Mouse (Mus musculus): ENCODE data around the gene Hoxb8. TPM values are rescaled to one million over a fixed set of nuclear protein-coding genes. Genes with fewer than 3 reads are reported as not detected.

Hoxb8 gene
- polyA plus RNA-seq, 1 experiment from 2014 or later: 0.42 TPM

DNA sequence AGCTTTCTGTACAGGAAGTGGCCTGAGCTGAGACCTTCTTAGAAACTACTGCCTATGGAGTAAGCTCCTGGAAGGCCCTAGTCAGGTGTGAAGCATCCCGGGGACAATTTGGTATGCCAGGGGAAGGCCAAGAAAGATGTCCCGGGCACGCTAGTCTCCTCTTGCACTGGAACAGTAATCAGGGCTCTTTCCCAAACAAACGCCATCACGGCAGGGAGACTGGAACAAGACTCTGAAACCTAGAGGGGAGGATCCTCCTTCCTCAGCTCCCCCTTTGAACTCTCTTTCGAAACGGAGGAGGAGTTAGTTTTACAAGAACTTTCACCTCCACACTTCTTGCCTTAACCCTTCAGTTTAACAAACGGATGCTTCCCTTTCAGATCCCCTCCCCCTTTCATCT lies 50.4 kb downstream of the Hoxb8 start:
- Histone ChIP-seq H3K27me3 (ENCODE audit: control insufficient read depth, insufficient read depth, low read length) (no peaks in the 10 kb centered on the region; the same call in 1 of the 2 replicates), H3K9me3 (ENCODE audit: control insufficient read depth, low read length) (no peaks in the 10 kb centered on the region), H3K27ac (replicated peaks) (peak overlapping the region; percentile 94), H3K4me1 (replicated peaks; ENCODE audit: control insufficient read depth, insufficient read depth) (0 out of 2 replicates have a peak, but pooled peaks cover 9% of the 10 kb centered on the region), H3K4me3 (ENCODE audit: low read depth, low read length) (peak overlapping the region; percentile 53), H3K36me3 (ENCODE audit: control insufficient read depth, insufficient read depth, low read length) (no peaks in the 10 kb centered on the region), H3K9ac (ENCODE audit: low read length) (peak overlapping the region; percentile 76), H3K4me2 (replicated peaks; ENCODE audit: low read depth) (peak overlapping the region; percentile 66)
- WGBS: 5% methylated on average over 8 of the region's 8 CpGs
- TF ChIP-seq EP300 (optimal IDR thresholded peaks at IDR 0.05): no peak
- no peak for TF ChIP-seq CTCF (IDR thresholded peaks at IDR 0.05; ENCODE audit: low read depth)
- DNase-seq (ENCODE audit: low spot score) (no peak), ATAC-seq (ENCODE audit: low FRiP score, low TSS enrichment) (no peak)

DNA sequence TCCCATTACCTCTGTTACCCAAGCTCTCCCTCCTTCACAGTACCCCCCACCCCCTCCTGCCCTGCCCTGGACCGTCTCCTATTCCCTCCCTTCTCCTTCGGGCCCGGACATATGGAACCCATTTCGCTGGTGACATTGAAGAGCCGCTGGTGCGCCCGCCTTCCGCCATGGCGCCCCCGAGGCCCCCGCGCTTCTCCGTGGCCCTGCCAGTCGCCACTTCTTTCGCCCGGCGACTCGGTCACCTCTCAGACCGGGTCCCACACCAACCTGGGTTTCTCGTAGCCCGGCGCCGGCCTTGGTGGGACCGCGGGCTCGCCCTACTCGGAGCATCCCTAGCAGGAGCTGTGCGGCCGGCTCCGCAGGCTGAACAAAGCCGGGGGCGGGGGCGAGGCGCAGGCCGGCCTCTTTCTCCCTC lies 50.9 kb downstream of the Hoxb8 start:
- H3K4me1 ChIP-seq (replicated peaks; ENCODE audit: control insufficient read depth, insufficient read depth): 0 out of 2 replicates have a peak, but pooled peaks cover 9% of the 10 kb centered on the region
- H3K36me3 ChIP-seq (ENCODE audit: control insufficient read depth, insufficient read depth, low read length): no peaks in the 10 kb centered on the region
- no peak for DNase-seq (ENCODE audit: low spot score)
- TF ChIP-seq CTCF (IDR thresholded peaks at IDR 0.05; ENCODE audit: low read depth): no peak
- TF ChIP-seq EP300 (optimal IDR thresholded peaks at IDR 0.05): no peak
- peak; percentile 59; the same call in 1 of the 2 replicates for ATAC-seq (ENCODE audit: low FRiP score, low TSS enrichment)
- peak overlapping the region; percentile 94 for H3K27ac ChIP-seq (replicated peaks)
- H3K27me3 ChIP-seq (ENCODE audit: control insufficient read depth, insufficient read depth, low read length): no peaks in the 10 kb centered on the region; the same call in 1 of the 2 replicates
- 9% methylated on average over 35 of the region's 35 CpGs for WGBS
- peak overlapping the region; percentile 76 for H3K9ac ChIP-seq (ENCODE audit: low read length)
- H3K9me3 ChIP-seq (ENCODE audit: control insufficient read depth, low read length): no peaks in the 10 kb centered on the region
- H3K4me3 ChIP-seq (ENCODE audit: low read depth, low read length): peak overlapping the region; percentile 53
- peak overlapping the region; percentile 66 for H3K4me2 ChIP-seq (replicated peaks; ENCODE audit: low read depth)

DNA sequence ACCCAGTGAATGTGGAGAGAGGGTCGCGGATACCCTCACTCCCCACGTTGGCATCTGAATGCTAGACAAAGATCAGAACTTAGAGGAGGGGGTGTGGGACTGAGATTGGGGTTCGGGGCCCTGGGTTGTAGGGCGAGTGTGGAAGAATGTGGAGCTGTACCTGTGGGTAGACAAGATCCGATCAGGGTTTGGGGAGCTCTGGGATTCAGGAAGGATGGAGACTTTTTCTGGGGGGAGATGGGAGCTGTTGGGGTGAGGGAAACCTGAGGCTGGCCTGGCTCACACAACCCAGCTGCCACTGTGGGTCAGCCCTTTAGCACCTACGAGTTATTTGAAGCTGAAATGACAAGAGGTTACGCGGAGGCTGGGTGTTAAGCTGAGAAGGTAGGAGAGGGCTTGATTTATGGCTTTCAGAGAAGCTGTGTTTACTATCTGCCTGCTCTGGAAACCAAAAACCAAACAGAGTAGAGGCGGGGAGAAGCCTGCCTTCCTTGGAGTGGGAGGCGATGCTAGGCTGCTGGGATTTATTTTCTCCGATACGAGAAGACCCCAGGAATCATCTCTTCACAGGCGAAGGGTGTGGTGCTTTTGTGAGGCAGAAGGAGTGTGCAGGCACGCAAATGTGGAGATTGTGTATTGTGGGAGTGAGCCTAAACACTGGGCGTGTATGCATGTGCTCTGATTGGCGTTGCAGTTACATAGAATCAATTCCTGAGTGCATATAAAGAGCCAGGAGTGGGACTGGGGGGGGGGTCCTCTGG lies 51.7 kb downstream of the Hoxb8 start:
- Histone ChIP-seq H3K4me2 (replicated peaks; ENCODE audit: low read depth) (peak overlapping the region; percentile 66), H3K36me3 (ENCODE audit: control insufficient read depth, insufficient read depth, low read length) (no peaks in the 10 kb centered on the region), H3K4me3 (ENCODE audit: low read depth, low read length) (peak overlapping the region; percentile 53), H3K27ac (replicated peaks) (peak overlapping the region; percentile 94), H3K4me1 (replicated peaks; ENCODE audit: control insufficient read depth, insufficient read depth) (peaks cover 12% of the 10 kb centered on the region; the same call in 1 of the 2 replicates), H3K9ac (ENCODE audit: low read length) (peak overlapping the region; percentile 76), H3K27me3 (ENCODE audit: control insufficient read depth, insufficient read depth, low read length) (no peaks in the 10 kb centered on the region), H3K9me3 (ENCODE audit: control insufficient read depth, low read length) (no peaks in the 10 kb centered on the region)
- peak; percentile 43 for ATAC-seq (ENCODE audit: low FRiP score, low TSS enrichment)
- TF ChIP-seq CTCF (IDR thresholded peaks at IDR 0.05; ENCODE audit: low read depth) (no peak), EP300 (optimal IDR thresholded peaks at IDR 0.05) (no peak)
- DNase-seq (ENCODE audit: low spot score): no peak
- 15% methylated on average over 17 of the region's 17 CpGs for WGBS

DNA sequence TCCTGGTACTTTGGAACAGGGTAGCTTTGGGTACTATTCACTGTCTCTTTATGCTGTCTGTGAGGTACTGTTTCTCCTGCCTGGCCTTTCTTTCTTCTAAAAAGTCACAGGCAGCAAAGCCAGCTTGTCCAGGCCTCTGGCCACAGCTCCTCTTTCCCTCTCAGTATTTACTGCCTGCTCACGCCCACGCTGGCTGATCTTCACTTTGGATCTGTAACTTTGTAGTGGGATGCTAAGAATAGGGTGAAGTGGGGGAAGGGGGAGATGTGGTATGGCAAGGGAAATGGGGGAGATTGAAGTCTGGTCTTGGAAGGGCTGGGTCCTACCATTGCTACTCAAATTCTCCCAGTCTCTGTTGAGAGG lies 52.3 kb downstream of the Hoxb8 start:
- H3K27ac ChIP-seq (replicated peaks): peak overlapping the region; percentile 94
- peaks cover 14% of the 10 kb centered on the region for H3K4me1 ChIP-seq (replicated peaks; ENCODE audit: control insufficient read depth, insufficient read depth)
- no peaks in the 10 kb centered on the region for H3K36me3 ChIP-seq (ENCODE audit: control insufficient read depth, insufficient read depth, low read length)
- TF ChIP-seq CTCF (IDR thresholded peaks at IDR 0.05; ENCODE audit: low read depth) (no peak), EP300 (optimal IDR thresholded peaks at IDR 0.05) (no peak)
- no peaks in the 10 kb centered on the region for H3K27me3 ChIP-seq (ENCODE audit: control insufficient read depth, insufficient read depth, low read length)
- 26% methylated on average over 2 of the region's 2 CpGs for WGBS
- DNase-seq (ENCODE audit: low spot score) (no peak), ATAC-seq (ENCODE audit: low FRiP score, low TSS enrichment) (no peak)
- peak overlapping the region; percentile 53 for H3K4me3 ChIP-seq (ENCODE audit: low read depth, low read length)
- H3K9ac ChIP-seq (ENCODE audit: low read length): peak overlapping the region; percentile 76; the same call in 1 of the 2 replicates
- peak overlapping the region; percentile 66 for H3K4me2 ChIP-seq (replicated peaks; ENCODE audit: low read depth)
- H3K9me3 ChIP-seq (ENCODE audit: control insufficient read depth, low read length): no peaks in the 10 kb centered on the region

MicroRNA genes within 50 kb of the gene (microRNA counts, 519-probe panel; counts per million panel counts)
- microRNA mmu-miR-10a (5,853 counts per million, percentile 76 among the panel's probes with 10 or more counts), microRNA mmu-miR-196a (not detected)

Small RNAs within 50 kb of the gene (microRNA-seq; reads per million reads assigned to microRNA genes)
- gene Mir10a (27,500 reads per million, percentile 97 among the genes with 10 or more reads in this experiment), gene Mir196a-1 (not detected)

Other genes with a start within 250 kb of the Hoxb8 start
- 76.0 and 83.0 TPM in 2 replicates for gene Snf8, start 247.0 kb upstream of the Hoxb8 start, polyA plus RNA-seq (2015; fragmentation: Nextera tagmentation; extraction: Ambion mirVana)
- 26.4 and 28.7 TPM in 2 replicates for gene Ube2z, start 216.5 kb upstream of the Hoxb8 start, polyA plus RNA-seq (2015; fragmentation: Nextera tagmentation; extraction: Ambion mirVana)
- 1,003 and 1,182 TPM in 2 replicates for gene Atp5g1, start 206.2 kb upstream of the Hoxb8 start, polyA plus RNA-seq (2015; fragmentation: Nextera tagmentation; extraction: Ambion mirVana)
- not detected in 2 replicates for gene Calcoco2, start 169.9 kb upstream of the Hoxb8 start, polyA plus RNA-seq (2015; fragmentation: Nextera tagmentation; extraction: Ambion mirVana)
- gene Ttll6, start 148.1 kb upstream of the Hoxb8 start, polyA plus RNA-seq (2015; fragmentation: Nextera tagmentation; extraction: Ambion mirVana): 0.12 and 0.13 TPM in 2 replicates
- gene Hoxb13, start 87.6 kb upstream of the Hoxb8 start, polyA plus RNA-seq (2015; fragmentation: Nextera tagmentation; extraction: Ambion mirVana): not detected in 2 replicates
- gene Hoxb9, start 10.4 kb upstream of the Hoxb8 start, polyA plus RNA-seq (2015; fragmentation: Nextera tagmentation; extraction: Ambion mirVana): 0.05 and 0.06 TPM in 2 replicates
- 5.5 and 6.0 TPM in 2 replicates for gene Hoxb7, start 4.7 kb downstream of the Hoxb8 start, polyA plus RNA-seq (2015; fragmentation: Nextera tagmentation; extraction: Ambion mirVana)
- 6.9 and 7.9 TPM in 2 replicates for gene Hoxb6, start 10.6 kb downstream of the Hoxb8 start, polyA plus RNA-seq (2015; fragmentation: Nextera tagmentation; extraction: Ambion mirVana)
- gene Hoxb5, start 21.4 kb downstream of the Hoxb8 start, polyA plus RNA-seq (2015; fragmentation: Nextera tagmentation; extraction: Ambion mirVana): 7.5 and 8.2 TPM in 2 replicates
- 1.2 and 1.6 TPM in 2 replicates for gene Hoxb4, start 36.4 kb downstream of the Hoxb8 start, polyA plus RNA-seq (2015; fragmentation: Nextera tagmentation; extraction: Ambion mirVana)
- gene Hoxb3, start 41.4 kb downstream of the Hoxb8 start, polyA plus RNA-seq (2015; fragmentation: Nextera tagmentation; extraction: Ambion mirVana): 0.94 and 0.97 TPM in 2 replicates
- gene Hoxb2, start 68.6 kb downstream of the Hoxb8 start, polyA plus RNA-seq (2015; fragmentation: Nextera tagmentation; extraction: Ambion mirVana): 12.2 and 13.4 TPM in 2 replicates
- gene Hoxb1, start 83.8 kb downstream of the Hoxb8 start, polyA plus RNA-seq (2015; fragmentation: Nextera tagmentation; extraction: Ambion mirVana): 0.06 TPM in 1 of 2 replicates, not detected in the other
- 0.45 and 0.56 TPM in 2 replicates for gene Skap1, start 182.7 kb downstream of the Hoxb8 start, polyA plus RNA-seq (2015; fragmentation: Nextera tagmentation; extraction: Ambion mirVana)